ENCODE assay signal across 16 mouse cellular contexts in genomic region chr14:9815963-9816362, GRCm38 (mm10).
"Had no signal": no experiment of that assay in that cellular context is flagged by ENCODE, and none has a peak within 500 bp of the region (broad histone marks: within the 10 kb centered on the region; RNA-seq: fewer than 3 reads in every experiment).

No protein-coding gene starts in this region.

- H3K27ac ChIP-seq: limb, embryonic 15.5 days; liver, embryonic 12.5 days; macrophage; midbrain, embryonic 15.5 days; neural tube, embryonic 12.5 days; stomach, embryonic 15.5 days had no signal

- H3K4me3 ChIP-seq: limb, embryonic 15.5 days; liver, embryonic 12.5 days; megakaryocyte, embryonic 14.5 days; midbrain, embryonic 15.5 days; neural tube, embryonic 12.5 days; stomach, embryonic 15.5 days had no signal

- ATAC-seq: liver, embryonic 12.5 days; midbrain, embryonic 15.5 days had no signal

- H3K27me3 ChIP-seq: limb, embryonic 15.5 days; liver, embryonic 12.5 days; megakaryocyte, embryonic 14.5 days; midbrain, embryonic 15.5 days; neural tube, embryonic 12.5 days; stomach, embryonic 15.5 days had no signal

- H3K9ac ChIP-seq: limb, embryonic 15.5 days; liver, embryonic 12.5 days; lung, embryonic 14.5 days; midbrain, embryonic 15.5 days; neural tube, embryonic 12.5 days; stomach, embryonic 15.5 days had no signal

- H3K4me2 ChIP-seq: limb, embryonic 15.5 days; liver, embryonic 12.5 days; lung, embryonic 14.5 days; midbrain, embryonic 11.5 days; midbrain, embryonic 15.5 days; neural tube, embryonic 12.5 days; stomach, embryonic 15.5 days had no signal

- H3K36me3 ChIP-seq: limb, embryonic 15.5 days; liver, embryonic 12.5 days; midbrain, embryonic 15.5 days; neural tube, embryonic 12.5 days; stomach, embryonic 15.5 days had no signal

- H3K4me1 ChIP-seq: liver, embryonic 12.5 days; megakaryocyte, embryonic 14.5 days; neural tube, embryonic 12.5 days; stomach, embryonic 15.5 days had no signal

- H3K9me3 ChIP-seq: limb, embryonic 15.5 days; liver, embryonic 12.5 days; megakaryocyte, embryonic 14.5 days; midbrain, embryonic 15.5 days; neural tube, embryonic 12.5 days; stomach, embryonic 15.5 days had no signal

- DNase-seq: kidney, adult 8-10 months; kidney, postnatal 14 days; layer of hippocampus, postnatal 36 days; lung, embryonic 14.5 days; lung, postnatal 10 days; right cerebral cortex, postnatal 14 days; thymus, adult 2 months; thymus, postnatal 25 days had no signal
